Mouse (Mus musculus) WW6 (cell line): ENCODE results near the gene Rpusd3.

Experiments used
- DNase-seq: peaks from one replicate; pipeline ENCODE4 v3.0.0-alpha.2; 2013; ENCODE audit warnings: low read depth, low spot score

Rpusd3 gene

DNA sequence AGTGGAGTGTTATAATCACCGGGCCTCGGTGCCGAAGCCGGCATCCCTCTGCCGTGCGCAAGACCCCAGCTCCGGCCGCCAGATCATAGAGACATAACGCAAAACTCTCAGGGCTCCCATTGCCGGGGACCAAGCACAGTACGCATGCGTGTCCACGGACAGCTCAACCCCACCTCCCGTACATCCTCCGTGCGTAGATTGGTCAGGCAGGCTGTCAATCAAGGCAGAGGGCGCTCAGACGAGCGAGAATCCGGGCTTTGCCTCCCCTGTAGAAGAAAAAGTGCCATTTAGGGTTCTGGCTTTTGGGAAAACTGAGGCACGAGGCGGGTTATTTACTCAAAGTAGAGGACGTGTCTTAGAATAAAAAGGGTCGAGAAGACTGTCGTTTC lies at the start of gene Rpusd3:
TSS of gene Rpusd3 (minus strand) at position 142 of the 389 bp plus-strand sequence.
- peak; percentile 99 for DNase-seq

DNA sequence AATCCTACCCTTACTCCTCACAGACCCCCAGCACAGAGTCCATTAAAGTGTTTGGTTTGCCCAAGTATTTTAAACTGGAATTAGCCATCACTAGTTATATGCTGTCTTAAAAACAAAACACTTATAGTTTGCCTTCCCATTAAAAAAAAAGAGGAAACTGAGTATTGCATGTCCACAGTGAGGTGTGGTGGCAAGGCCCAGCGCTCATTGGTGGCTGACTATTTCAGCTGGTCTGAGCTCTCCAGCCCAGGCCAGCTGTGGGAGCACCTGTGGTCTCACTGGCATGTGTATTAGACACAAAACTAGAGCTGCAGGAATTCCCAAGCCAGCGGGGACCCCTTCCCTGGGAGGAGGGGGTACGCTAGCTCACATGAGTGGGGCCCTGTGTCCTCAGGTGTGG lies 49.4 kb upstream of the Rpusd3 start:
- DNase-seq, result no peak

DNA sequence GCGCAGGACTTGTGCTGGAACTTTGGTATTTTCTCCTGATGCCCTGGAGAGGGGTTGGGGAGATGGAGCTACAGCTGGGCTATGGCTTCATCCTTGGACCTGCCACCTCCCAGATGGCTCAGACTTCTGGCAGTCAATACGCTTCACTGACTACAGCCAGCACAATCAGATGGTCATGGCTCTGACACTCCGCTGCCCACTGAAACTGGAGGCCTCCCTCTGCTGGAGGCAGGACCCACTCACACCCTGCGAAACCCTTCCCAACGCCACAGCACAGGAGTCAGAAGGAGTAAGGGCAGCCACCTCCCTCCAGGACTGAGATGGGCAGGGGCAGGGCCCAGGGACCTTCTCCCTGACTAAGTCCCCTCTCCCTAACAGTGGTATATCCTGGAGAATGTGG lies 46.5 kb upstream of the Rpusd3 start:
- no peak for DNase-seq

DNA sequence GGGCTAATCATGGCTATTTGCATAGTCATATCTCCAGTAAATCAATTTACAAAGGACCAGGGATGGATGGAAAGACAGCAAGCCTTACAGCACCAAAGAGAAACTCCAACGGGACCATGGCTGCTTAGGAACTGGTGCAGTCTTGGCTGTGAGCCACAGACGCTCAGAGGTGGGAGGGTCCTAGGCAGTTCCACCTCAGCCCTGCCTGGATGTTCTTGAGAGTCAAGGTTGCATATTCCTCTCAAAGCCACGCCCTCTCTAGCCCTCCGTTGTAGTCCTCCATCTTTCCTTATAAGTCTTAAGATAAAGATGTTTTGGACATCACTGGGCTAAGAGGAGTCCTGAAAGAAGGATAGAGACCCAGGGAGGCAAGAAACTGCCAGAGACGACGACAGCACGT lies 44.9 kb upstream of the Rpusd3 start:
- no peak for DNase-seq

DNA sequence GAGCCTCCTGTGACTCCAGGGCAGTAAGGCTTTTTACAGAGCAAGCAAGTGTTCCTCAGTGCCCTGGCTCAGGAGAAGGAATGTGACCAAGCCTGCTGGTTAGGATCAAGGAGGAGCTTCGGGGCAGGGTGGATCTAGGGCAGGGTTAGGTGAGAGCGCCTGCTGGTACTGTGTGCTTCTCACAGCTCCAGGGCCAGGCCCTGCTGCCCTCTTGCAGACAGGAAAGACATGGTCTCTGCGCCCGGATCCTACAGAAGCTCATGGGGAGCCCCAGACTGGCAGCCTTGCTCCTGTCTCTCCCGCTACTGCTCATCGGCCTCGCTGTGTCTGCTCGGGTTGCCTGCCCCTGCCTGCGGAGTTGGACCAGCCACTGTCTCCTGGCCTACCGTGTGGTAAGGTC lies 39.5 kb upstream of the Rpusd3 start:
- no peak for DNase-seq

DNA sequence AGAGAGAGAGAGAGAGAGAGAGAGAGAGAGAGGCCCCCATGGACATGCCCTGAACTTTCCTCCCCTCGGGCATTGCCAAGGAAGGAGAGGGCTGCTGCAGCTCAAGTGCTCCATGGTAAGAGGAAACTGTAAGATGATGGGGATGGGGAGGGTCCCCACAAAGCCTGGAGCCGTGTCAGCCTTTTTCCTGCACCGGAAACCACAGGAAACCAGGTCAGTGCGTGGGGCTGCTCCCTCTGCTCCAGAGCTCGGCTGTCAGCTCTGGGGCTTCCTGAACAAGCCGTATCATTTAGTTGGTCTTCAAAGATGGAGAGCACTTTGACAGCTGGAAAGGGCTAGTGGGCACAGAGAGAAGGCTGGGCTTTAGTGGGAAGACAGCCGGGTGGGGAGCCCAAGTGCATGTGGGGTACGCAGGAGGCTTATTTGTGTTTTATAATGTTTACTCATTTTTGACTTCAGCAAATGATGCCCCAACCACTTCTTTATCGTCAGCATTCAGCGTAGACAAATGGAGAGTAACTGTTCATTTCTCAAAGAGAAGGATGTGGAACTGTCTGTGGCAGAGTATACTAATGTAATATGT lies 38.9 kb upstream of the Rpusd3 start, which contains the start of gene Il17re:
TSS of gene Il17re (plus strand) at position 533 of the 583 bp plus-strand sequence.
- no peak for DNase-seq

DNA sequence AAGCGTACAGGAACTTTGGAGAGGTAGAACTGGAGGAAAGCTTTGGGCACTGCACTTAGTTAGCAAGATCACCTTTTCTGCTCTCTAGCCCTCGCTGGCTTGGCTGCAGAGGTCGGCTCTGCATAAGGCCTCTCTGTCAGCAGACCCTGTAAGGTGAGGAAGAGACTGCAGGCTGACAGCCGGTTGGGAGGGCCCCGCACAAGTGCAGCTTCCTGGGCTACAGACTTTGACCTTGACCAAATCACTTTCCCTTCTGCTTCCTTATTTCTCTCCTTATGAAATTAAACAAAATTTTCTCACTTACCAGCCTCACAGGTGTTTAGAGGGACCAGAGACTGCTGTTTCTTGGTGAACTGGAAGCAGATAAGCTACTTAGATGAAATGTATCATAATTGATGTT lies 35.9 kb upstream of the Rpusd3 start:
- no peak for DNase-seq

DNA sequence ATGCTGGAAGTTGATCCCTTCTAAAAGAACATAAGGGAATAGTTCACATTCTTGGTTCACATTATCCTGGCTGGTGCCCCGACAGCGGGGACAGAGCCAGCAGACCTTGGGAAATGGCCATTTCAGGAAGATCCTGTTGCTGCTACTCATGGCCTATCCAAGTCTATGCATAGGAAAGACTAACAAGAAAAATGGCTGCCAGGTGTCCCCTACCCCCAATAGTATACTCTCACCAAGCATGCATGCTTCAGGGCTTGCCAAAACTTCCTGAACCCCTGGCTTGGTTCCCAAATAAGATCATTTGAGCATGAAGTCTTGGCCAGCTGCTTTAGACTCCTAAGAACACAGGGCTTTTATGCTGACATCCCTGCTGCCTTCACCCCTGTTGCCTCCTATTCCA lies 32.7 kb upstream of the Rpusd3 start:
- no peak for DNase-seq

DNA sequence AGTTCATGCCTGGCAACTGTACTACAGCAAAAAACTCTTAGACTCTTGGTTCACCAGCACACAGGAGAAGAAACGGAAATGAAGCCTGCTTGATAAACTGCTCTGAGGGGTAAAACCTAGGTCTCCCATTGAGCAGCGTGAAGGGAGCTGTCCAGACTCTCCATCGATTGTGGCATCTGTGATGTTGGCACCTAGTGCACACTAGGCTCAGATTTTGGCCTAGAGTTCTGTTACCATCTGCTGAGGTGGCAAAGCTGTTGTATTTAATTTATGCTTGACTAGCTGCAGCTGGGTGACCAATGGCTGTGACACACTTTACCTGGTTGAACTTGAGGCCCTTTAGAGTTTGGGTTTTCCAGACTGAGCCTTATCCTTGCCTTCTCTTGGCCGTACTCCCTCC lies 28.5 kb upstream of the Rpusd3 start:
- DNase-seq, result no peak

DNA sequence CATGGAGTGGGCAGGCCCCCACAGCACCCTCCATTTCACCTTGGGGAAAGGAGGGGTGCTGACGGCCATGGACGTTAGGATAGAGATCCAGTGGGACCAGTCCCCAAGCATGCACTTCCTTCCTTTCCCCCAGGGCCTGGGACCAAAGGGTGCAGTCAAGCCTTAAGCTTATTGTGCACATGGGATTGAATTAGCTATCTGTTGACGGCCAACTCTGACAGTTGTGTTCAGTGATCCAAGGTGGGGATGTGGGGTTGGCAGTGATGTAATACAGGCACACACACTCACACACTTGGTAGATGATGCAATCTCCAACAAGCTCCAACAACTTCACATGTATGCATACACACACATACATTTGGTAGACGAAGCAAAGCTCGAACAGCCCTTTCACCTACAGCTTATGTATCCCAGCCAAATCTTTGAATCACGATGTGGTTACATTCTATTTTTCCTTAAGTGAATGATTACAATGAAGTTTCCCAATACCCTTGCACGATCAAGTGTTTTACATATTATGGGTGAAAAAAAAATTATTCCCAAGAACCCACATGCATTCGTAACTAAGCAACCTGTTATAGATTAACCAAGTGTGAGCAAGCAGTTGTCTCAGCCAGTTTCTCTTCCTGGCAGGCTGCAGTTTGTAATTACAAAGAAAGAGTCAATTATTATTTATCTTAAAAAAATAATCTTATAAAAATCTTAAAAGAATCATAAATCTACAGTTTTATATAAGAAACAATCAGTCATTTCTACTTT lies 25.2 kb upstream of the Rpusd3 start:
- no peak for DNase-seq

DNA sequence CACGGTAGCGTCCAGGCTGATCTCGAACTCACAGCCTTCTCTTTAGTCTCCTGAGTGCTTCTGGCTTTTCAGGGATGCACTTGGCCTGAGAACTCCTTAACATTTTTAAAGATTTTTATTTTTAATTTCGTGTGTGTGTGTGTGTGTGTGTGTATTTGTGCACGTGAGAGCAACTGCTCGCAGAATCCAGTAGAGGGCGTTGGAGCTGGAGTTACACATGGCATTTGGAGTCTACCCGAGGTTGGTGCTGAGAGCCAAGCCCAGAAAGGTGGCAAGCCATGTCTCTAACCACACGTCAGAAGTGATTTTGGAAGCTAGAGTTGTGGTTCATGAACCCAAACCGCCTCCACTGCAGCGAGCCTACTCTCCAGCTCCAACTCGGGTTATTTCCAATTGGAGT lies 24.0 kb upstream of the Rpusd3 start:
- DNase-seq, result peak; percentile 47

DNA sequence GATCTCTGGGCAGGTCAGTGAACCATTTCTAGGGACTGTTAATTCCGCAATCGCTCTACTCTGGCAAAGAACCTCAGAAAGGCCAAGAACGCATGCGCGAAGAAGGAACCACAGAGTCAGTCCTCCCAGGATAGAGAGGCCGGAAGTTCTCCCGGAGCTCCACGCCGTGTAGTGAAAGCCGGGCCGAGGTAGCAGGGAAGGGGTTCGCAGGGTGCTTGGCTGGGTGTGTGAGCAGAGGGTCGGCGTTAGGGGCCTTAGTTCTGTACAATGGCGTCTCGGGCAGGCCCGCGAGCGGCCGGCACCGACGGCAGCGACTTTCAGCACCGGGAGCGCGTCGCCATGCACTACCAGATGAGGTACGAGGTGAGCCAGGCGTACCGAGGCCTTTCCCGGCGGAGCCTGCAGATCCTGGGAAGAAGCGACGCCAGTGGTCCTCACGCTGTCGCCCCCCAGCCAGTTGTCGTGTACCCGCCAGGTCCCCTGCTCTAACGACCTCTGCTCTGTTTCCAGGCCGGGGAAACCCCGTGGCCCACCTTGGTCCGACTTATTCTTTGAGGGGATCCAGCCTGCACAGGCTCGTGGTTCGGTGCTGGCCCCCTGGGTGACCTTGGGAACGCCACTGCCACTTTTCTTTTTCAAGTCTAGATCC lies 23.4 kb upstream of the Rpusd3 start, which contains the start of gene Jagn1:
TSS of gene Jagn1 (plus strand) at position 128 of the 649 bp plus-strand sequence.
- DNase-seq, result peak; percentile 91

DNA sequence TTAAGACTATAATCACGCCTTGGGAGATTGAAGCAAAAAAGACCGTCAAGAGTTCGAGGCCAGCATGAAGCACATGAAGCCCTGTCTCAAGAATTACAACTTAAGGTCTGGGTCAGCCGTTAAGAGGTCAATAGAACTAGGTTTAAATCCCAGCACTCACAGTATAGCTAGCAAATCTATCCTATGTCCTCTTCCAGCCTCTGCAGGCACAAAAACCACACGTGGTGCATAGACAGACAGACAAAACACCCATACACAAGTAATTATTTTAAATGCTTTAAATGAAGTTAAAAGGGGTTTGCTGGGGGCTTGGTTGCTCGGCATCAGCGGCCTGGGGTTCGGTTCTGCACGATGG lies 22.9 kb upstream of the Rpusd3 start:
- no peak for DNase-seq

DNA sequence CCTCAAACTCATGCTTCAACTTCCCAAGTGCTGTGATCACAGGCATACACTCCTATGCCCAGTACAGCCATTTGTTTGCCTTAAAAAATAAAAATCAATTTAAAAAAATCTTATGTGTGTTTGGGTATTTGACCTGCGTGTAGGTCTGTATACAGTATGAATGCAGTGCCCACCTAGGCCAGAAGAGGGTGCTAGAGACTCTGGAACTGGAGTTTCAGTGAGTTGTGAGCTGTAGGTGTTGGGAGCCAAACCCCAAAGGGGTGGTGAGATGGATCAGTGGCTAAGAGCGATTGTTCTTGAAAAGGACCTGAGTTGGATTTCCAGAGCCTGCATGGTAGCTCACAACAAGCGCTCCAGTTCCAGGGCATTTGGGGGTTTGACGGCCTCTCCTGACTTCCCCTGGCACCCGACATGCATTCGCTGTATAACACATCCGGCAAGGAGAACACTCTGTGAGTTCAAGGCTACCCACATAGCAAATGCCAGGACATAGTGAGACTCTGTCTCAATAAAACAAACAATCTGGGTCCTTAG lies 22.1 kb upstream of the Rpusd3 start:
- peak; percentile 74 for DNase-seq

DNA sequence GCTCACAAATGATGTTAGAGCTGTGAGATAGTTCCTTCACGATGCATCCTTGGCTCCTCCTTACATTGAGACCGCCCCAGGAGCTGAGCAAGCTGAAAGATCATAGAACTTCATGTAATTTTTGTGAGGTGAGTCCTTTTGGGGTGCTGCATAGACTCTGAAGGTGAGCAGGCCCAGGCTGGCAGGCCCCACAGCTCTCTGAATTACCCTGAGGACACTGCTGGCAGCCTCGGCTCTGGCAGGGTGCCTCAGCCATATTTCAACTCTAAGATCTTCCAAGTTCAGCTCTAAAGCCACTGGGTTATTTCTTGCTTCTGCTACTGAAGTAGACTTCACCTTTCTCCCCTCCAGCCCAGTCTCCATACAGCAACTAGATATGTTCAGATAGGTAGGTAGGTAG lies 21.5 kb upstream of the Rpusd3 start:
- no peak for DNase-seq

DNA sequence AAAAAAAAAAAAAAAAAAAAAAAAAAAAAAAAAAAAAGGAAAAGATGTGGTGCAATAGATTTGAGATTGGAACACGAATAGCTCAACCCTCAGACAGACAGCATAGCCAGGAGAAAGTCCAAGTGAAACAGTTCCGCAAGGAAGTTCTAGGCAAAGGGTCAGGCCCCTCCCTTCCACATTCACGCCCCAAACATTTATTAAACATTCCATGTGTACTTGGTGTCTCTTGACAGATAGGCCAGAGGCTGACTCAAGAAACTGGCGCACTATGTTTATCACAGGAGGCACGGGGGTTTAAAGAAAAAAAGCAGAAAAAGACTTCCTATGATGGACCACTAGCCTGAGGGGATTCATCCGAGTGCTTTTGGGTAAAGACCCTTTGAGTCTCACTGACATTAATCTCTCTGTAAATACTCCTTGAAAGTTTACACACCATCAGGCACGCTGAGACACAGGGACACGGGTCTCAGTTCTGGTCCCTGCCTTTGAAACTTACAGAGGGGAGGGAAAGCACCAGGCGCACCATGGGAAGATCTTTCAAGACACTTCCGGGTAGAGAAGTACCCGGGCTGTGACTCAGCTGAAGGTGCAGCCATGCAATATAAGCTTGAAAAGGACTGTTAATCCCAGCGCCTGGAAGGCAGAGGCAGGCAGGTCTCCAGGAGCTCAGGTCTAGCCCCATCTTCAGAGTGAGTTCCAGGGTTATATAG lies 19.7 kb upstream of the Rpusd3 start:
- no peak for DNase-seq

DNA sequence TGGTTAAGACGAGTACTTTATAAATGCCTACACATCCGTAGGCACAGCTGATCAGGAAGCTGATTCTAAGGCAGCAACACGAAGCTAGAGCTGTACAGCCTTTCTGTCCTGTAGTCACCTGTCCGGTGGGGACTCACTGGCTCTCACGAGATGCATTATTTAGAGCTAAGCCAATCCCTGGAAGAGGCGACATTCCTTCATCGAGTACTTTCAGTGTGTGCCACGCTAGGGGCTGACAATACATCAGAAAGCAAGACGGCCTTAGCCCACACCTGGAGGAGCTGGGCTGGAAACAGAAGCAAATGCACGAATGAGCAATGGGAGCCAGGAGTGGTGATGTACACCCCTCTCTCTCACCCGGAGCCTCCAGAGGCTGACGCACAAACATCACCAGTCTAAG lies 18.0 kb upstream of the Rpusd3 start:
- DNase-seq, result no peak

DNA sequence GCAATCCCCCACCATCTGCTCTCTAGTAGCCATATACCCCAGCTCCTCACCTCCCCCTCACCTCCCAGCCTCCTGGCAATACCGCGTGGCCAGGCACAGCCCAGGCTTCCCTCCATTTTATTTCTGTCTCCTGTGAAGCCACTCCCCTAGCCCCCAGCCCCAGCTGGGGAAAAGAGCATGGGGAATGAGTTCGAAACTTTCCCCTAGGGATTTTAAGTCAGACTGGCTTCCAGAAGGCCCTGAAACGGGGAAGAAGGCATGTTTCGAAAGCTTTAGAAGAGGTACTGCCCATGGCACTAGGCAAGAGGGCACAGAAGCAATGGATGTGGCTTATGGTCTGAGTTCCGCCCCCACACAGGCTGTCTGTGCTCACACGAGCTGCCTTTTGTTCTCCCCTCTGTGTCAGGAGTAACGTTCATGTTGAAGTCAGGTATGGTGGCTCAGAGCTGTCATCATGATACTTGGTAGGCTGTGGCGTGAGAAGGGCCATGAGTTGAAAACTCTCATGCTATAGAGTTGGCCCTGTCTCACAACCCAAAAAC lies 16.6 kb upstream of the Rpusd3 start, which contains the start of gene Cidec:
TSS of gene Cidec (minus strand) at position 97 of the 542 bp plus-strand sequence.
- no peak for DNase-seq

DNA sequence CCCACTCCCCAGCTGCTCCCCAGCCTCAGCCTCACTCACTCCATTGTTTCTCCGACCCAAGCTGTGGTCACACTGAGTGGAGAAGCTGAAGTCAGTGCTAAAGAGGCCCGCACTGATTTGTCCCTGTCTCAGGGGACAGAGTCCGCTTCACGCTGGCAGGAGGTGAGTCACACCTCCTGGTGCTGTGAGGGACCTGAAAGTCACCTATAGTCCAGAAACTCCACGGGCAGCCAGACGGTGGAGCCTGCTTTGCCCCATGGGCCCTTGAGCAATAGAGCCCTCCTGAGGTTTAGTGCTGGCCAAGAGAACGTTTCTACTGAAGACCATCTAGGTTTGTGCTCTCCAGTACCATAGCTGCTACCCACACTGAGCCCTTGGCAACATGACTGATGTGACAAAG lies 15.6 kb upstream of the Rpusd3 start:
- no peak for DNase-seq

DNA sequence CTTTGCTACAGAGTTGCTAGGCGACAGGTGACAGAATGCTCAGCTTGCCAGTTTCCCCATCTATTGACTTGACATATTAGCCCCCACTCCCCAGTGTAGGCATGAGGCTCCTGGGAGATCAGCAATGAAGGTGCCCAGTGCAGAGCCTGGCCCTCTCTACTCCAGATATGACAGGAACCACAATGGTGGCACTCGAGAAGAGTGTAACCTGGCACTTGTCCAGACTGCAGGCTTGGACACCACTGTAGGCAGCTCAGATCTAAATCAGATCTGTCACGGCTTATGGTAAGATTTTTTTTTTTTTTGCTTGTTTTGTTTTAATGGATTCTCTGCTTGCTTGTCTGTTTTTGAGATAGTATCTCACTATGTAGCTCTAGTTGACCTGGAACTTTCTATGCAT lies 14.5 kb upstream of the Rpusd3 start:
- no peak for DNase-seq

DNA sequence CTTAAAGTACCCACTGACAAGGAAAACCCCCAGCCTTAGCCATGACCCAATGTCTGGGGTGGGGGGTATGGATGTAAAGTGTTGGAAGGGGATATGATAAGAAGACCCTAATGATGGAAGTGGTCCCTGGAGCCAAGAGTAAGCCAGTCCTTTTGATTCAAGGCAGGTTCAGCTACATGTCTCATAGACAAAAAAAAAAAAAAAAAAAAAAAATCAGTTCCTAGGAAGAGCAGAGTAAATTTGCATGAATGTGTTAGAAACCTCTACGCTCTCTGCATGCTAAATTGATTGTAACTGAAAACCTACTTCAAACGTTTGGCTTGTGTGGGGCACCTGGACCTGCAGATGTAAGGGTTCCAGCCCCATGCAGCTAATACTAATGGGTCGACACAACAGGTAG lies 12.7 kb upstream of the Rpusd3 start:
- no peak for DNase-seq

DNA sequence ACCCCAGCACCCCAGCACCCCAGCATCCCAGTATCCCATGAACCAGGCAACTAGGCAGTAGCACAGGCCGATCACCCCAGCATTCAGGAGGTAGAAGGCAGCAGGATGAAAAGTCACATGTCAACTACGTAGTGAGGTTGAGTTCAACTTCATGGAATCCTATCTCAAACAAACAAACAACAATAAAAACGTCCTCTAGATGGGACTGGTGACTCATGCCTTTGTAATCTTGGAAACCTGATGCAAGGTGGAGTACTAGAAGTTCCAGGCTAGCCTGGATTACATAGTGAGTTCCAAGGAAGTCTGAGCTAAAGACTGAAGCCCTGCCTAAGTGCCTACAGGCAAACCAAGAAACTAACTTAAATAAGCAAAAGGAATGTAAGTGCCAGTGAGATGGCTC lies 11.7 kb upstream of the Rpusd3 start:
- DNase-seq, result no peak
